Mouse (Mus musculus): ENCODE data around the gene Gm27021.

Gm27021 gene

GRCm38 (mm10) chr8:120685591-120685990 is 17.7 kb upstream of the Gm27021 start:
- no peak for DNase-seq (ENCODE audit: low spot score)

GRCm38 (mm10) chr8:120685097-120685496 is 17.2 kb upstream of the Gm27021 start:
- DNase-seq (ENCODE audit: low spot score), result no peak

GRCm38 (mm10) chr8:120684082-120684481 is 16.2 kb upstream of the Gm27021 start:
- DNase-seq (ENCODE audit: low spot score), result no peak

GRCm38 (mm10) chr8:120683602-120684001 is 15.7 kb upstream of the Gm27021 start:
- DNase-seq (ENCODE audit: low spot score), result peak; percentile 85

- no peak for DNase-seq (ENCODE audit: low spot score)
These were observed 13.2 kb upstream of the Gm27021 start for GRCm38 (mm10) chr8:120681113-120681512.

GRCm38 (mm10) chr8:120680405-120680804 is 12.5 kb upstream of the Gm27021 start:
- DNase-seq (ENCODE audit: low spot score), result peak; percentile 76

- no peak for DNase-seq (ENCODE audit: low spot score)
These were observed 11.9 kb upstream of the Gm27021 start for GRCm38 (mm10) chr8:120679629-120680387.

- peak; percentile 95 for DNase-seq (ENCODE audit: low spot score)
These were observed 10.6 kb upstream of the Gm27021 start for GRCm38 (mm10) chr8:120678447-120678846.

GRCm38 (mm10) chr8:120675718-120676117 is 7.8 kb upstream of the Gm27021 start:
- no peak for DNase-seq (ENCODE audit: low spot score)

GRCm38 (mm10) chr8:120673298-120673697 is 5.4 kb upstream of the Gm27021 start:
- DNase-seq (ENCODE audit: low spot score), result no peak

- no peak for DNase-seq (ENCODE audit: low spot score)
These were observed 4.8 kb upstream of the Gm27021 start for GRCm38 (mm10) chr8:120672626-120673229.

- no peak for DNase-seq (ENCODE audit: low spot score)
These were observed 3.9 kb upstream of the Gm27021 start for GRCm38 (mm10) chr8:120671775-120672174.

- peak; percentile 73 for DNase-seq (ENCODE audit: low spot score)
These were observed 561 bp upstream of the Gm27021 start, which contains the start of gene Emc8 for GRCm38 (mm10) chr8:120668374-120668905. TSS of gene Emc8 (minus strand) at chr8:120668573.

- no peak for DNase-seq (ENCODE audit: low spot score)
These were observed 940 bp downstream of the Gm27021 start for GRCm38 (mm10) chr8:120666807-120667470.

GRCm38 (mm10) chr8:120665726-120666455 is 2.0 kb downstream of the Gm27021 start:
- no peak for DNase-seq (ENCODE audit: low spot score)

- DNase-seq (ENCODE audit: low spot score), result no peak
These were observed 3.3 kb downstream of the Gm27021 start for GRCm38 (mm10) chr8:120664566-120664965.

GRCm38 (mm10) chr8:120657415-120657814 is 10.5 kb downstream of the Gm27021 start:
- DNase-seq (ENCODE audit: low spot score), result no peak

GRCm38 (mm10) chr8:120656322-120657052 is 11.4 kb downstream of the Gm27021 start:
- no peak for DNase-seq (ENCODE audit: low spot score)

- no peak for DNase-seq (ENCODE audit: low spot score)
These were observed 20.3 kb downstream of the Gm27021 start, which contains the start of gene 1190005I06Rik for GRCm38 (mm10) chr8:120647532-120647931. TSS of gene 1190005I06Rik (minus strand) at chr8:120647632.

GRCm38 (mm10) chr8:120644663-120645062 is 23.2 kb downstream of the Gm27021 start:
- peak; percentile 76 for DNase-seq (ENCODE audit: low spot score)

GRCm38 (mm10) chr8:120642031-120642662 is 25.7 kb downstream of the Gm27021 start:
- DNase-seq (ENCODE audit: low spot score), result no peak
